Mouse (Mus musculus) lung, embryonic 15.5 days (tissue): Measurements from ENCODE around the gene Sec11a. TPM values are rescaled to one million over a fixed set of nuclear protein-coding genes. Genes with fewer than 3 reads are reported as not detected.
"Not testable (repeated sequence)": the region's sequence is repeated elsewhere in the genome, so short reads cannot be mapped to it uniquely, and the experiment has no call there.

Experiments
- ATAC-seq: fragments of 200-750 bp; cut with Nextera tagmentation; 2 replicates; pipeline ENCODE4 v1.8.0; 2017; ENCODE audit warnings: moderate number of reproducible peaks, borderline replicate concordance; ENCODE audit not compliant: low FRiP score, low TSS enrichment; ENCODE audit errors: extremely low read depth
- H3K27ac ChIP-seq: fragments of 300-500 bp; sonication (generic); 2 replicates; pipeline ENCODE4 v1.5.1; 2015; ENCODE audit warnings: moderate library complexity, mild to moderate bottlenecking, inconsistent platforms
- H3K27me3 ChIP-seq: fragments of 300-500 bp; sonication (generic); 2 replicates; pipeline ENCODE4 v1.6.1; 2015; ENCODE audit warnings: inconsistent platforms
- H3K36me3 ChIP-seq: fragments of 300-500 bp; sonication (generic); 2 replicates; pipeline ENCODE4 v1.6.1; 2015; ENCODE audit warnings: inconsistent platforms
- H3K4me1 ChIP-seq: fragments of 300-500 bp; sonication (generic); 2 replicates; pipeline ENCODE4 v1.6.1; 2015; ENCODE audit warnings: inconsistent platforms
- H3K4me2 ChIP-seq: fragments of 300-500 bp; sonication (generic); 2 replicates; pipeline ENCODE4 v1.6.1; 2015; ENCODE audit warnings: inconsistent platforms, mild to moderate bottlenecking, moderate library complexity
- H3K4me3 ChIP-seq: fragments of 300-500 bp; sonication (generic); 2 replicates; pipeline ENCODE4 v1.5.1; 2015; ENCODE audit warnings: mild to moderate bottlenecking, inconsistent platforms
- H3K9ac ChIP-seq: fragments of 300-500 bp; sonication (generic); 2 replicates; pipeline ENCODE4 v1.6.1; 2015; ENCODE audit warnings: inconsistent platforms
- H3K9me3 ChIP-seq: fragments of 300-500 bp; sonication (generic); 2 replicates; pipeline ENCODE4 v1.6.1; 2016; ENCODE audit warnings: inconsistent platforms
- WGBS: fragments of 180-500 bp; shearing (Covaris S2); methylation state at CpG from one replicate; pipeline ENCODE4 v1.1.7; 2015; 5-methylcytosine and 5-hydroxymethylcytosine counted together
- polyA plus RNA-seq: library from polyadenylated mRNA; unstranded; fragments of >200 nt; fragmentation: Nextera tagmentation; extraction: Ambion mirVana; gene quantifications from 2 replicates; pipeline ENCODE4 v1.2.1, GENCODE M21; 2015

The Sec11a gene
- polyA plus RNA-seq, 1 experiment from 2014 or later = 221 TPM

GRCm38 (mm10) chr7:80986458-80987187, 39.0 kb upstream of the Sec11a start:
- Histone ChIP-seq H3K9ac (no peak overlapping the region), H3K4me2 (no peak overlapping the region), H3K4me1 (peaks cover 20% of the 10 kb centered on the region), H3K4me3 (no peak overlapping the region), H3K27me3 (no peaks in the 10 kb centered on the region), H3K36me3 (no peaks in the 10 kb centered on the region), H3K9me3 (no peaks in the 10 kb centered on the region), H3K27ac (no peak overlapping the region)
- ATAC-seq = no peak
- 26% methylated on average over 6 of the region's 6 CpGs for WGBS

- Histone ChIP-seq H3K27me3 (no peaks in the 10 kb centered on the region), H3K4me3 (no peak overlapping the region), H3K4me1 (no peaks in the 10 kb centered on the region), H3K27ac (no peak overlapping the region), H3K9me3 (no peaks in the 10 kb centered on the region), H3K9ac (no peak overlapping the region), H3K36me3 (no peaks in the 10 kb centered on the region), H3K4me2 (no peak overlapping the region)
- ATAC-seq = no peak
- 89% methylated on average over 11 of the region's 11 CpGs for WGBS
These were observed 33.0 kb upstream of the Sec11a start for GRCm38 (mm10) chr7:80980566-80980965.

DNA sequence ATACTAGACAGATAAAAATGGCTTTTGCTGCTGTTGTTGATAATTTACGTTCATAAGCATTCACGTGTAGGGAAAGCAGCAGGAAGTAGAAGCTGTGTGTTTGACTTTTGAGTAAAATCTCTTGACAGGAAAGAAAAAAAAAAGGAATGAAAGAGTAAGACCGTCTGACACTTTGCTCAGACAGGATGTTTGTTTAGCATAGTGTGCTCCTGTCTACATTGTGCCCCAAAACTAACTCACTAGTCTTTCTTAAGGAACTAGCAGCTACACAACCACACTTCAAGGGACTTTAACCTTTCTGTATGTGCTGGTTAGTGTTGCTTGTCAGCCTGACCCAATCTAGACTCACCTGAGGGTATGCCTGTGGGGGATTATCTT, 26.0 kb upstream of the Sec11a start:
- H3K27ac ChIP-seq, ATAC-seq, H3K9me3 ChIP-seq, H3K9ac ChIP-seq, H3K4me1 ChIP-seq, H3K4me3 ChIP-seq, H3K36me3 ChIP-seq, H3K27me3 ChIP-seq, H3K4me2 ChIP-seq: not testable (repeated sequence)
- WGBS = 10% methylated on average over 3 of the region's 3 CpGs

GRCm38 (mm10) chr7:80972920-80973637, 25.5 kb upstream of the Sec11a start:
- not testable (repeated sequence) for H3K4me1 ChIP-seq, H3K9me3 ChIP-seq, ATAC-seq, H3K36me3 ChIP-seq, H3K4me3 ChIP-seq, H3K4me2 ChIP-seq, H3K9ac ChIP-seq, H3K27ac ChIP-seq, H3K27me3 ChIP-seq
- WGBS = 58% methylated on average over 4 of the region's 4 CpGs

DNA sequence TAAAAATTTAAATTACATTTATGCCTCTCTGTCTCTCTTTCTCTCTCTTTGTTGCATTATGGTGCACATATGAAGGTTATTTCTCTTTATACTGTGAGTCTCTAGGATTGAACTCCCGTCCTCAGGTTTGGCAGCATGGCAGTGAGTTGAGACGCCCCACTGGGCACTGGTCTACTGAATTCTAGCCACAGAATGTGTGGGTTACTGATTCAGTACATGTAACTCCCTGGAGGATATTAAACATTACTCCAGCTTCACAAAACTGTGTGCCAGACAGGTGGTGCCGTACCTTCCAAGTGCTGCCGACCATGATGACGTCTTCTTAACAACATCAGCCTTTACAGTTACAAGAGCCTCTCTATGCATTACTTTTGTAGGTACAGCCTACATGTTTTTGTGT, 24.5 kb upstream of the Sec11a start:
- Histone ChIP-seq H3K9me3 (no peaks in the 10 kb centered on the region), H3K4me2 (no peak overlapping the region), H3K4me1 (no peaks in the 10 kb centered on the region), H3K4me3 (no peak overlapping the region), H3K36me3 (no peaks in the 10 kb centered on the region), H3K27me3 (no peaks in the 10 kb centered on the region), H3K9ac (no peak overlapping the region), H3K27ac (no peak overlapping the region)
- ATAC-seq = no peak
- 92% methylated on average over 5 of the region's 5 CpGs for WGBS

GRCm38 (mm10) chr7:80971419-80971818, 23.8 kb upstream of the Sec11a start:
- Histone ChIP-seq H3K36me3 (no peaks in the 10 kb centered on the region), H3K4me3 (no peak overlapping the region), H3K27ac (no peak overlapping the region), H3K9ac (no peak overlapping the region), H3K4me2 (no peak overlapping the region), H3K27me3 (no peaks in the 10 kb centered on the region), H3K9me3 (no peaks in the 10 kb centered on the region), H3K4me1 (no peaks in the 10 kb centered on the region)
- 58% methylated on average over 2 of the region's 2 CpGs for WGBS
- no peak for ATAC-seq

GRCm38 (mm10) chr7:80970913-80971312, 23.3 kb upstream of the Sec11a start:
- Histone ChIP-seq H3K9ac (no peak overlapping the region), H3K4me2 (no peak overlapping the region), H3K36me3 (no peaks in the 10 kb centered on the region), H3K27ac (no peak overlapping the region), H3K9me3 (no peaks in the 10 kb centered on the region), H3K27me3 (no peaks in the 10 kb centered on the region), H3K4me3 (no peak overlapping the region), H3K4me1 (no peaks in the 10 kb centered on the region)
- WGBS = 58% methylated on average over 3 of the region's 3 CpGs
- no peak for ATAC-seq

- no peak overlapping the region for H3K27ac ChIP-seq
- WGBS = 63% methylated on average over 6 of the region's 6 CpGs
- no peak for ATAC-seq
These were observed 15.2 kb upstream of the Sec11a start for GRCm38 (mm10) chr7:80962799-80963198.

GRCm38 (mm10) chr7:80959003-80959402, 11.4 kb upstream of the Sec11a start:
- Histone ChIP-seq H3K36me3 (no peaks in the 10 kb centered on the region), H3K27ac (no peak overlapping the region), H3K4me1 (no peaks in the 10 kb centered on the region), H3K4me2 (no peak overlapping the region), H3K4me3 (no peak overlapping the region), H3K9ac (no peak overlapping the region), H3K27me3 (no peaks in the 10 kb centered on the region), H3K9me3 (no peaks in the 10 kb centered on the region)
- 74% methylated on average over 3 of the region's 3 CpGs for WGBS
- ATAC-seq = no peak

More at GRCm38 (mm10) chr7:80962799-80963198, 15.2 kb upstream of the Sec11a start:
- Histone ChIP-seq H3K4me1 (no peaks in the 10 kb centered on the region), H3K9me3 (no peaks in the 10 kb centered on the region), H3K9ac (no peak overlapping the region), H3K4me3 (no peak overlapping the region), H3K4me2 (no peak overlapping the region), H3K36me3 (no peaks in the 10 kb centered on the region), H3K27me3 (no peaks in the 10 kb centered on the region)

DNA sequence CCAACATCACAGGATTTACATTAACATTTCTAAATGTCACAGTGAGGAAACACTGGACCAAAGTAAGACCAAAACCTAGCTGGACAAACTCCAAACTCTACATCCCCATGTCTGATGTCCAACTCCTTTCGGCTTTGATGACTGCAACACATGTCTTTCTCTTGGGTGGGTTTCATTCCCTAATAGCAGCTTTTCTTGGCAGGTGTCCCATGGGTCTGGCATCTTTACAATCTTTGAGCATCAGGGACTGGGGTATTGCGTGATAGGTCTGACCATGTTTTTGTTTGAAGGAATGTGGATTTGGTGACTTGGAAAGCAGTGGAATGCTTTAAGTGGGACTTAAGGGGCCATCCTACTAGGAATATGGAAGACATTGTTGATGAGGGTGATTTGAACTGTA, 9.3 kb upstream of the Sec11a start:
- no peak overlapping the region for H3K4me3 ChIP-seq
- WGBS = 66% methylated on average over 2 of the region's 2 CpGs
- no peak for ATAC-seq

DNA sequence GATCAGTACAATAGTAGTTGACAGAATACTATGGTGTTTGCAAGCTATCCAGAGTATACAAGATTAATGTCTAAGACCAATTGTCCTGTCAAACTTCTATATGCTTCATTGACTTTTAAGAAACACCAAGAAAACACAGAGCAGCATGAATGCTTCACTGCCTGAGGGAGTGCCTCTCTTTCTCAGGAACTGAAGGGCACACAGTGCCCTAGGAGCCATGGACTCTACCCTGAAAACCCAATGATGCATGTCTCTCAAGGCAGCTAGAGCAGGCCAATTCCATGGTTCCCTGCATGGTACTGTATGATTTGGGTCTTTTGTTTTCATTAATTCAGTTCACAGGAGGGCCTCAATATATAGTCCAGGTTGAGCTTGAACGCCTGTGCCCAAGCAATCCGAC, 6.7 kb upstream of the Sec11a start:
- no peak overlapping the region for H3K4me2 ChIP-seq
- H3K27ac ChIP-seq = no peak overlapping the region
- no peaks in the 10 kb centered on the region for H3K36me3 ChIP-seq
- H3K4me1 ChIP-seq = no peaks in the 10 kb centered on the region
- no peaks in the 10 kb centered on the region for H3K27me3 ChIP-seq
- H3K9ac ChIP-seq = no peak overlapping the region
- 79% methylated on average over 2 of the region's 2 CpGs for WGBS
- H3K4me3 ChIP-seq = no peak overlapping the region
- no peaks in the 10 kb centered on the region for H3K9me3 ChIP-seq
- ATAC-seq = no peak

More for the DNA sequence above, 9.3 kb upstream of the Sec11a start:
- H3K36me3 ChIP-seq = no peaks in the 10 kb centered on the region
- H3K4me2 ChIP-seq = no peak overlapping the region
- H3K27me3 ChIP-seq = no peaks in the 10 kb centered on the region
- H3K27ac ChIP-seq = no peak overlapping the region
- no peak overlapping the region for H3K9ac ChIP-seq
- H3K9me3 ChIP-seq = no peaks in the 10 kb centered on the region
- H3K4me1 ChIP-seq = no peaks in the 10 kb centered on the region

- Histone ChIP-seq H3K4me3 (no peak overlapping the region), H3K9ac (no peak overlapping the region), H3K27ac (no peak overlapping the region), H3K4me1 (no peaks in the 10 kb centered on the region), H3K27me3 (no peaks in the 10 kb centered on the region), H3K9me3 (no peaks in the 10 kb centered on the region), H3K4me2 (no peak overlapping the region), H3K36me3 (no peaks in the 10 kb centered on the region)
- 66% methylated on average over 3 of the region's 3 CpGs for WGBS
- no peak for ATAC-seq
These were observed 4.6 kb upstream of the Sec11a start for GRCm38 (mm10) chr7:80952140-80952539.
